Mouse (Mus musculus): ENCODE data around the gene Pla2g6. TPM values are rescaled to one million over a fixed set of nuclear protein-coding genes. Genes with fewer than 3 reads are reported as not detected.
A peak's percentile ranks its signal among the peaks of the same experiment; 100 is the strongest.

The Pla2g6 gene
- total RNA-seq (2021): 10 to 100 TPM; 24.2 to 24.3 TPM

DNA sequence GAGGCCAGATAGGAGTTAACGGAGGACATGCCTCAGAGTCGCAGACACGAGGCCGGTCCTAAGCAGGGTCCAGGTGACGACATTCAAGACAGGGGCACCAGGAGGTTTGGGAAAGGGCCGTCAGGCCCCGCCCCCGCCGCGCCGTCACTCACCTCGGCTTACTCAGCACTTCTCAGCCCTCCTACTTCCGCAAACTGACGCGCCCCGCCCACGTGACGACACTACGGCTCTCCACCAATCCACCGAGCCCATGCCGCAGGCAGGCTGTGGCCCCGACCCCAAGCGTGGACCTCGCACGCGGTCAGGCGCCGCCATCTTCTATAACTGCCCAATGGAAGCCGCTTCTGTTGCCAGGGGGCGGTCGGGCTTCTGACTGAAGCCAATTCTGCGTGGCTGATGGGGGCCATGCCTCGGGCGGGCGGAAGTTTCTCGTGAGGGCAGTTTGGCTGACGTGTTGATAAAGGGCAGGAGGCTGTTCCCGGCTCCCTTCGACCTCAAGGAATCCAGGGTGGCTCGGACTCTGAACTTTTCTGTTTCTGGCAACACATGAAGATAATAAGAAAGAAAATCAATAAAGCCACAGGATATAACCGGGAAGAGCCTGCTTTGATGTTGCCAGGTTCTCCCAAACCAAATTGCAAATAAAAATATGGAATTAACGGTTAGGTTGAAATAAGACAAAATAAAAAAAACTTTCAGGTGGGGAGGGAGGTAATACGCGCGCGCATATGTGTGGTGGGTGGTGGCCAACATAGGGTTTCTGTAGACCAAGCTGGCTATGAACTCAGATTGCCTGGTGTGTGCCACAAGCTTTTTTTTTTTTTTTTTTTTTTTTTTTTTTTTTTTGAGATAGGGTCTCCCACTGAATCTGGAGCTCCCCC is at the start of gene Pla2g6:
TSS of gene Pla2g6 (minus strand) at position 333 of the 881 bp plus-strand sequence.
- DNase-seq (ENCODE audit: extremely low spot score in 1 of 2, low spot score in 1 of 2): peak; percentile 93 to 95

DNA sequence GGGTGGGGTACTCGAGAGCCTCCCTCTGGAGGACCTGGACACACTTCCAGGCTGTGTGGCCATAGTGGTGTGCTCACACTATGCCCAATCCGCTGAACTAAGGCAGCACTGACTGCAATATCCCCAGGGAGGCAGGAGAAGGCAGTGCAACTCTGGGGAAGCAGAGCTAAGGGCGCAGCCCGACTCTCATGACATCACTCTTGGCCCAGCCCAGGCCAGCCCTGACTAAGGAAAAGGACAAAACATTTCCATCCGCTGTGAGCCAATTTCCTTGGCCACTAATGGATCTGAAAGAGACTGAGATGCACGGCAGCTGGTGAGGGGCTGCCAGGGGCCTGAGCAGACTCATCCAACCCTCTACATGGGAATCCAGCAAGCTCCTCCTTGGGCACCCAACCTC is 49.5 kb upstream of the Pla2g6 start:
- peak in 1 of 2 experiments; percentile 35 for DNase-seq (ENCODE audit: extremely low spot score in 1 of 2, low spot score in 1 of 2)

DNA sequence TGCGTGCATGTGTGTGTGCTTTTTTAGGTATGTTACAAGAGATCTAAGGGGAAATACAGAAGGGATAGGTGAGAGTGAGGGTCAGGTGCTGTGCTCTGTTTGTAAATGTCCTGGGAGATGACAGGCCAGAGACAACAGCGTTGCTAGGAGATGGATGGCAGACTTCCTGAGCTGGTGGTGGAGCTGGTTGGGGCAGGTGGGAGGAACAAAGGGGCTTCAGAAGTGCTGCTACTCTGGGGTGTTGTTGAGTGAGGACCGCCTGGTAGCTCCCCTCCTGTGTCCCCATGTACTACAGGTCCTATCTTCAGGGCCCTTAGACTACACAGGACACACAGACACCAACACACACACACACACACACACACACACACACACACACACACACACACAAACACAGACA is 46.6 kb upstream of the Pla2g6 start:
- no peak for DNase-seq (ENCODE audit: extremely low spot score in 1 of 2, low spot score in 1 of 2)

DNA sequence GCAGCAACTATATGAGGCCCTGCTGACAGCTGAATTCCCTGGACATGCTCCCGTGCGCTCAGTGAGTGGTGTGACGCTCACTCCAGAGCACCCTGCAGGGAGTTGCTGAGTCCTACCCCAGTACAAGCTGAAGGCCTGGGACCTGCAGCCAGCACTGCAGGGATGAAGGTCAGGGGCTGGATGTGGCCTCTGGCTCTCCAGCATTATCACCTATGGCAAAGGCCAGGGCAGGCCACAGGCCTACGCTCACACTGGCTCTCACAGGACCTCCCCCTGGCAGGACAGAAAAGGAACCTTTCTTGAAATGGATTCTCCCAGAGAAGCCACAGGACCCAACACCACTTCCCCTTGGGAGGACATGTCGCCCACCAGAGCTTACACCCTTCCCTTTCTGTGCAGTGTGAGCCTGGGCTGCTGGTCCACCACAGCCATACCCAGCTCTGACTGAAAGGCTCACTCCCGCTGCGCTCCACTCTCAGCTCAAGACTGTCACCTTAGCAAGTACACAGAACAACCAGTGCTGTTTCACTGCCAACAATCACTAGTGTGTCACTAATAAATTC is 42.2 kb upstream of the Pla2g6 start:
- no peak for DNase-seq (ENCODE audit: extremely low spot score in 1 of 2, low spot score in 1 of 2)

DNA sequence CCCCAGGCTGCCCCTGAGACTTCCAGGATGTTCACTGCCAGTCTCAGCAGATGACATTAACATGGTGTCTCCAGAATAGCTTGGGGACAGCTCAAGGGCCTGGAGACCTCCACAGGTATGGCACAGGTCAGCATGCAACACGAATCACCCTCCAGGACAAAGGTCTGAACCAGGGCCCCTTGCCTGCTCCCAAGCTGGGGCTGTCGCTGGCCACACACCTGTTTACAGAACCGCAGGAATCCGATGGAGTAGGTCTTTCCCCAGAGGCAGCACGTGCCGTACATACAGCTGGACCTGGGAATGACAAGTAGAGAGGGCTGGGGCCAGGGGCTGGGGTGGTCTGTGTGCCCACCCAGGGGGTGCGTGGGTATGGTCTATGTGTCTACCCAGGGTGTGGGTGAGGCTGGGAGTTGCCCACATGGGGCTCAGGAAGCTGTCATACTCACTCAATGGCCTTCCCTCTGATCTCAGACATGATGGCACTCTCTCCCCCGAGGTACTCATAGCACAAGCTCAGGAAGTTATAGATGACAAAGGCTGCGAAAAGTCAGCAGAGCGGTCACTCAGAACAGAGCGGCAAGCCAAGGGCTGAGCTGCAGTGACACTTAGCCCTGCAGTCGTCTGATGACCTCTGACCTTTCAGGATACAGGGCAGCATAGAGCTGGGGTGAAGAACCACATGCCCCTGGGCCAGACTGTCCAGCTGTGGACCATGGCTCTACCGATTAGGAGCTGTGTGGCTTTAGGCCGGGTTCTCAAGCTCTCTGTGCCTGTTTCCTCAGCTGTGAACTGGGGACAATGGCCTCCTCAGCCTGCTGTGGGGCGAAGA is 41.5 kb upstream of the Pla2g6 start:
- DNase-seq (ENCODE audit: extremely low spot score in 1 of 2, low spot score in 1 of 2): no peak

DNA sequence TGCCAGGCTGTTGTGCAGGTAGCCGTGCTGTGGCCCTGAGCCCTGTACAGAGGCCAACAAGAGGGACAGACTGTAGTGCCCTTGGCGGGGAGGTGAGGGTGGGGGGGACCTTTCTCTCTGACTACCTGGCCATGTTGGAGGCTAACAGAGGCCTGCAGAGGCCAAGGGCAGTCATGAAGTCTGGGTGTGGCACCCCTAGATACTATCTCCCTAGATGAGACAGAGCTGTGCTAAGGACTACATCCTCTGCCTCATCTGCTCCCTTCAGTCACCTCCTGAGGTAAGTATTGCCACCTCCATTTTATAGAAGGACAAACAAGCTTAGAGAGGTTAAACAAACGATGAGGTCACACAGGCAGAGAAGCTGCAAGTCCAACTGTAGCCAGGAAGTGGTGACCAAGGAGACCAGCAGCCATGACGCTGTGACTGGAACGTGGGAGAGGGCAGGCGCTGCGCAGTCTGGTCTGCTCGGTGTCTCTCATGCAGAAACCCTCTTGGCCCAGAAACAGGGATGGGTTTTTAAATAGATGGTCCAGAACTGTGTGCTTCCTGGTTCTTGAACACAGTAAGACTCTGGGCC is 40.8 kb upstream of the Pla2g6 start:
- no peak for DNase-seq (ENCODE audit: extremely low spot score in 1 of 2, low spot score in 1 of 2)

DNA sequence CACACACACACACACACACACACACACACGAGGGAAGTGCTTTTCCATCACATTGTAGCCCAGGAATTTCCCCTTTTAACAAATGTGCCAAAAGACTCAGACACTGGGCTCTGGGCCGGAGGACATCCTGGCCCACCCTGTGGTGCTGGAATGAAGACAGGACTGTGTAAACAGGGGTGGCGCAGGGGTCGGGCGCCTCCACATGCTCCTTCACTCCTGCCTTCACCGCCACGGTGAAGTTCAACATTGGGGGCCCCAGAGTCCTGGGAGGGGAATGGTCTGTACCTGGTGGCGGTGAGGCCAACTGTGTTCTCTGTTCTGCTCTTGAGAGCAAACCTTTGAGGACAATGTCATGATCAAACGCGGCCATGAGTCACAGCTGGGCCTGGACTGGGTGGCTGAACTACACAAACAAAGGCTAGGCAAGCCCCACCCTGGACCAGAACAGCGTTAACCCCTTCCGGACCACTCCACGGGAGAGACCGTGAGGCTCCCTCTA is 40.2 kb upstream of the Pla2g6 start:
- no peak for DNase-seq (ENCODE audit: extremely low spot score in 1 of 2, low spot score in 1 of 2)

DNA sequence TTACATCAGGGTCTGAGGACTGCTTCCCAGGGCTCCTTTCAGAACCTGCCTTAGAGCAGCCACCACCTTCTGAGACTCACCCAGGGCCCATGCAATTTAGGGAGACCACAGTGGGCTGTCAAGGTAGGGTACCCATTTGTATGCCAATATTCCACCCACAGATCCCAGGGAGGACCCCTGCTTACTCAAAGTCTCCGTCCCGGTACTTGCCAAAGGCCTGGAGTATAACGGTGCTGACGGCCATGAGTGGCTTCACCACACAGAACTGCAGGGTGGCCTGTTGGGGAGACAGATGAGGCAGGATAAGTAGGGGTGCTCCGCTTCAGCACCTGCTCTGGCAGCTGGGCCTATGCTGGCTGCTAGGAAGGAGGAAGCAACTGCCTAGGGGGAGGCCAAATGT is 38.2 kb upstream of the Pla2g6 start:
- no peak for DNase-seq (ENCODE audit: extremely low spot score in 1 of 2, low spot score in 1 of 2)

DNA sequence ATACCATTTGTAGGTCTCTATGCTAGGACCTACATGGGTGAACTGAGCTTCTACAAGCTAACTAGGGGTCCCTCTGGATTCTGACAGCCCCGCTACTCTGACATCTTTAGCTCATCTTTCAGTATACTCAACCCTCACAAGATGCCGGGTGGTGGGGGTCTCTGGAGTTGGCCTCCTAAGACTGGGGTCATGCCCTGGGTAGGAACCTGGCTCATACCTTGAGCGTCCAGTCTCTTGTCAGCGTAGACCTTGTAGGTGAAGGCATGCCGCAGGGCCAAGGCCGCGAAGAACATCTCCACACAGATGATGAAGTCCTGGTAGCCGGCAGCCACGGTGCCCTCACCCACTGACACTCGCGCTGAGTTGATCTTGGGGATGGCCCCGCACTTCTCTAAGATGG is 36.9 kb upstream of the Pla2g6 start:
- DNase-seq (ENCODE audit: extremely low spot score in 1 of 2, low spot score in 1 of 2): no peak

DNA sequence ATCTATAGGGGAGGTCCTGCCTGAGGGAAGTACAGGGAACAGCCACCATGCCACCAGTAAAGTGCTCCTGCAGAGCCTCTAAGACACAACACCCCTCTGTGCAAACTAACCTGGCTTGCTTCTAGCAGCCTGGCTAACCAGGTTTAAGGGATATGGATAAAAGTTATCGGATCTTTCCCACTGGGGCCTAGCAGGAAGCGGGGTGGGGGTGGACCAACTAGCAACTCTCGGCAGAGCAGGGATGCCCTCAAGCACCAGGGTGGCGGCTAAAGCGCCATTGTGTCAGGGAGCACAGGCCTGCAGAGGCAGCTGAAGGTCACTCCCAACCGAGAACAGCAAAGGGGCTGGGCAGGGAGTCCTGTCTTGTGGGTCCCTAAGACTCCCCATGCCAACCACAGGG is 35.9 kb upstream of the Pla2g6 start:
- no peak for DNase-seq (ENCODE audit: extremely low spot score in 1 of 2, low spot score in 1 of 2)

DNA sequence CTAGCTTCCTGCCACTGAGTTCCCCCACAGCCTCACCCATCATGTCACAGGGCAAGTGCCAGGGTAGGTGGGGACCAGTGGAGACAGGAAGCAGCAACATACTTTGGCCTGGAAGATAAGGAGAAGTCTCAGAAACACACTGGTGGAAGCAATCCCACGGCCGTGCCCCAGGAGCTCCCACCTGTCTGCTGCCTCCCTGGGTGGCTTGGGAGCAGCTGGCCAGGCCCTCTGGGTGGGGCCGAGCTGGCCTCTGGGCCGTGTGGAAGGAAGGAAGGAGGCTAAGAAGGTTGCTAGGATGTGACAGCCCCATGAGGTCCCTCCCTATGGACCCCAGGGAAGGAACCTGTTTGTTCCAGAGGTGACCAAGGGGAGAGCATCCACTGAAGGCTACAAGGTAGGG is 32.8 kb upstream of the Pla2g6 start:
- DNase-seq (ENCODE audit: extremely low spot score in 1 of 2, low spot score in 1 of 2): no peak

DNA sequence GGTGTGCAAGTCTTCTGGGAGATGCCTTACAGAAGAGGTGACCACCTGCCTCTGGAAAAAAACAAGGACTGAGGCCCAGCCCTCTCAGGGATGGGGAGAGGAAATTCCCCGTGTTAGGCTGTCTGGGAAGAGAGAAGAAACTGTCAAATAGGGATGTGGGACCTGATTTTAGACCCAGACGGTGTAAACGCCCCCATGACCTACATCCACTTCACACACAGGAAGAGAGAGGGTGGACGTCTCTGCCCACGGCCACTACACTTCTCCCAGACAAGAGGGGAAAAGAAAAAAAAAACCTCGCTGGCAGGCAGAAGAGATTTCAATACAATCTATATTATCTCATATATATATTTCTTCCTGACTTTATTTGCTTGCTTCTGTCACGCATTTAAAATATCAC is 32.2 kb upstream of the Pla2g6 start:
- DNase-seq (ENCODE audit: extremely low spot score in 1 of 2, low spot score in 1 of 2): no peak

DNA sequence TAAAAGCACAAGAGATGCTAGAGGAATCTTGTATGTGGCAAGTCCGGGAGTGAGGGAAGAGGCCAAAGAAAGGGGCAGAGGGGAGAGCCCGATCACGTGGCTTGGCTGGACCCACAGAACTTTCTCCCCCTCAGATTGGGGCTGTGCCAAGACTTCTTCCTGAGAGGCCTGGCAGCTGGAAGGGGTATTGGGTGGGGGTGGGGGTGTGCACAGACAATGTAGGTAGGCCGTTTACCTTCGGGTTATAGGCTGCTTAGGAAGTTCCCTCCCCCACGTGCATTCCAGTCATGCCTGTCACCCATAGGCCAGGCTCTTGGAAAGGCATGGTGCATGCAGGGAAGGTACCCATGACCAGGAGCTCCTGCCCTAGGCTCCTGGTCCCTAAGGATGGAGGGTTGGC is 31.8 kb upstream of the Pla2g6 start:
- DNase-seq (ENCODE audit: extremely low spot score in 1 of 2, low spot score in 1 of 2): no peak

DNA sequence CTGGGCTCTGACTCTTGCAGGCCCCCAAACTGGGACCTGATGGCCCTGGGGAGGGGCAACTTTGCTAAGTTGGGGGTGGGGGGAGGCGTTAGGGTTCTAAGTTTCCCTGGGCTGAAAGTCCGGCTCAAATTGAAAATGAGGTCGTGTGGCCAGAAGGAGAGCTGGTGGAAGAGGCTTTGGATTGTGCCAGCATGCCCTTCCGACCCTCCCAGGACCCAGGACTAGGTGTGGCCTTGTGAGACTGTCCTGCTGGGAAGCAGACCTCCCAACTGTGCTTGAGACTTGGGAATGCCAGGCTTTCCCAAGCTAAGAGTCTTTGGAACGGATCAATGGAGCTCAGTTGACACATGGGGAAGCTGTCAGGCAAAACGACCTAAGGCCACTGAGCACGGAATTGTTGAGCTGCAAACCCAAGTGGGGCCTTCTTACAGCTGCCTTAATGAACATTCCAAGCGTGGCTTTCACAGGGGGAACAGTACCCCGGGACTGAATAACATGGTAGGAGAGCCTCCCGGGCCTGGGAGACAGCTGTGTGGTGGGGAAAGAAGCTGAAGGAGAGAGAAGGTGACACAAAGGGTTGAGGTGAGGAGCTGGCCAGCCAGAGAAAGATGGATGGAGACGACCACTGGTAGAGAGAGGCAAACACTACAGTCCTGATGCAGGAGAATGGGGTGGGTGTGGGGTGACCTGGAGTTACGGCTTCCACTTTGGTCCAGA is 29.9 kb upstream of the Pla2g6 start:
- no peak for DNase-seq (ENCODE audit: extremely low spot score in 1 of 2, low spot score in 1 of 2)

DNA sequence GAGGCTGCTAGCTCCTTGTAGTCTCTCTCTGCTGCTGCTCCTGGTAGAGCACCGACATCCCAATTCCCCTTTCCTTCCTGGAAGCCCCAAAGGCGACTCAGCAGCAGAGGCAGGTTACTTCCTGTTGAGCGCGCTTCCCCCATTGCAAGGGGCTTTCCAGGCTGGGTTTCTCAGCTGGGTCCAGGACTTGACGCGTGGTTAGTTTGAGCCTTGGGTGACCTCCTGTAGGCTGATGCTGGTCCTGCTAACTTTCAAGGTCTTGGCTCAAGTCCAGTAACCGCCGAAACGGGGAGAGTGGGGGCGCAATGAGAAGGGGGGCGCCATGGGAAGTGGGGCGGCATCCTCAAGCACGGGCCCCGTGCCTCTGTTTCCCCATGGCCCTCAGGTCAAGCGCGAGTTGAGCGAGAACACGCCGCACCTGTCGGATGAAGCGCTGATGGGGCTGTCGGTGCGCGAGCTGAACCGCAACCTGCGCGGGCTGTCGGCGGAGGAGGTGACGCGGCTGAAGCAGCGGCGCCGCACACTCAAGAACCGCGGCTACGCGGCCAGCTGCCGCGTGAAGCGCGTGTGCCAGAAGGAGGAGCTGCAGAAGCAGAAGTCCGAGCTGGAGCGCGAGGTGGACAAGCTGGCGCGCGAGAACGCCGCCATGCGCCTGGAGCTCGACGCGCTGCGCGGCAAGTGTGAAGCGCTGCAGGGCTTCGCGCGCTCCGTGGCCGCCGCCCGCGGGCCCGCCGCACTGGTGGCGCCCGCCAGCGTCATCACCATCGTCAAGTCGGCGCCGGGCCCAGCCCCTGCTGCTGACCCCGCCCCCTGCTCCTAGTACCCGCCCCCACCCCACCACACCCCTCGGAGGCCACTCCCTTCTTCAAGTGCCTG is 29.1 kb upstream of the Pla2g6 start:
- peak; percentile 28 to 41 for DNase-seq (ENCODE audit: extremely low spot score in 1 of 2, low spot score in 1 of 2)

DNA sequence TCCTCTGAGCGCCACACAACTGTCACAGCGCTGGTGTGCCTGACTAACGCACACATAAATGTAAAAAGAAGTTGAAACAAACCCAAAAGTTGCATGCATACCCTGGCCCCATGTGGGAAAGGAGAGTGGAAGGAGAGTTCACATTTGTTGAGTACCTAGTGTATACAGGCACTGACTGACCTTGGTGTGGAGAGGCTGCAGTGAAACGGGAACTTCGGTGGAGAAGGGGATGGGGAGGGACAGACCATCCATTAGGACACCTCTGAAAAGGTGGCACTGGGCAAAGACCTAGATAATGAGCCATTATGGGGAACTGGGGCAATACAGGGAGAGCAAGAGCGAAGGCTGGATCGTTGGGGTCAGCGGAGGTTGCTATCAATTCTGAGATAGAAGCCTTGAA is 28.3 kb upstream of the Pla2g6 start:
- DNase-seq (ENCODE audit: extremely low spot score in 1 of 2, low spot score in 1 of 2): no peak

DNA sequence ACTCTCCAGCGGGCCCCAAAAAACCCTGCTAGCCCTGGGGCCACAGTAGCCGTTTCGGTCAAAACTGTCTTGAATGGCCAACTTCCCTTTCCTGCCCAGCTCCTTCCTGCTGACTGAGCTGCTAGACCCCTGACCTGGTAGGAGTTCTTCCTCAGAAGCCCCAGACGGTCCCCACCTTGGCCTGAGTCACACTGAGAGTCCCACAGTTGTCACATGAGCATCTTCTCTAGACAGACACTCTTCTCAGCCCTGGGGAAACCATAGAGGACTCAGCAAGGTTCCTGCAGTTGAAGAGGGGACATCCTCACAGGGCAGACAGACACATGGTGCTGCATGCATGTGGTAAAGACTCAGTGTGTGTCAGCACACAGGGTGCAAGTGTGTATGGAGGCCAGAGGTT is 26.4 kb upstream of the Pla2g6 start:
- no peak for DNase-seq (ENCODE audit: extremely low spot score in 1 of 2, low spot score in 1 of 2)

DNA sequence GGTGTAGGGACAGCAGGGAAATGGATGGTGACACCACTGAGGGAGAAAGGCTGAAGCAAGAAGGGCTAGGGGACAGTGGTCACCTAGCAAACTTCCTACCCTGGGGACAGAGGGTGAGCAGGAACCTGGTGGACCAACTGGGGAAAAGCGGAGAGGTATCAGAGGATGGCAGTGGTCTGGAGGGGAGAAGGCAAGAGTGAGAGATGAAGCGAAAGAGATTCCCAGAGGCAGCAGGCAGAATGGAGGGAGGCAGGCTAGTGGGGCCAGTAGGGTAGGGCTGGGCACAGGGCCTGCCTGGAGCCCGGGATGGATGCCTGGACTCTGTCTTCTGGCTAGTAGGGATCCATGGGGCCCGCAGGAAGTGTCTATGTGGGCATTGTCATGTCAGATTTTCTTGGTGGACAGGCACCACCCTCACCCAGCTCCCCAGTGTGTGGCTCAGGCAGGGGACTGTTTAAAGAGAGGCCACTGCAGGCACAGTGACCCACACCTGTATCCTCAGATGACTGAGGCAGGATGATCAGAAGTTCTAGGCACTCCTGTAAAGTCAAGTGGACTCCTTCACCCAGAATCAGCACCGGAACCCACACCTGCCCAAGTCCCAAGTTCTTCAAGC is 25.6 kb upstream of the Pla2g6 start:
- DNase-seq (ENCODE audit: extremely low spot score in 1 of 2, low spot score in 1 of 2): no peak

DNA sequence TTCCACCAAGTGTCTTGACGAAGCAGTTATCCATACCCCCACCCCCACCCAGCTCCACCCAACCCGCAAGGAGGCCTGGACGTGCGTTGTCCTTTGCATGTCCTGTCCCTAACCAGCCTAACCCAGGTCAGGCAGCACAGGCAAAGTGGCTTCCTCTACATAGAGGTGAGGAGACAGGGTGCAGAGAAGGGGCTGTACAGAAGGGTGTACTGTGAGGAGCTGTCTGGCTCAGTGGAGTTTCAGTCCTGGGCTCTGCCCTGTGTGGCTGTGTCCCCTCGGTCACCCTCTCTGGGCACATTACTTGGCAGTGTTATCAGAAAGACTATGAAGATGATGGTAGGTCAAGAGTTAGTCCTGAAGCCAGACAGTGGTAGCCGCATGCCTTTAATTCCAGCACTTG is 24.3 kb upstream of the Pla2g6 start:
- DNase-seq (ENCODE audit: extremely low spot score in 1 of 2, low spot score in 1 of 2): no peak

Measured in layer of hippocampus, postnatal 25 days (tissue).